Mouse (Mus musculus) small intestine, adult 2 months (tissue): Measurements from ENCODE around the gene Ift80.
A peak's percentile ranks its signal among the peaks of the same experiment; 100 is the strongest.

Experiments used
- CTCF ChIP-seq: fragments of 200-500 bp; IDR thresholded peaks from 2 replicates; pipeline ENCODE4 v1.5.1; 2012; ENCODE audit warnings: low read depth, mild to moderate bottlenecking, control low read depth, inconsistent platforms, low read length, moderate library complexity, mixed read lengths; ENCODE audit not compliant: insufficient replicate concordance, insufficient read length; ENCODE audit errors: extremely low read depth
- POLR2A ChIP-seq: fragments of 200-500 bp; IDR thresholded peaks from 2 replicates; pipeline ENCODE4 v1.6.1; 2012; ENCODE audit warnings: low read depth, mild to moderate bottlenecking, control low read depth, inconsistent platforms, low read length, moderate library complexity

DNA sequence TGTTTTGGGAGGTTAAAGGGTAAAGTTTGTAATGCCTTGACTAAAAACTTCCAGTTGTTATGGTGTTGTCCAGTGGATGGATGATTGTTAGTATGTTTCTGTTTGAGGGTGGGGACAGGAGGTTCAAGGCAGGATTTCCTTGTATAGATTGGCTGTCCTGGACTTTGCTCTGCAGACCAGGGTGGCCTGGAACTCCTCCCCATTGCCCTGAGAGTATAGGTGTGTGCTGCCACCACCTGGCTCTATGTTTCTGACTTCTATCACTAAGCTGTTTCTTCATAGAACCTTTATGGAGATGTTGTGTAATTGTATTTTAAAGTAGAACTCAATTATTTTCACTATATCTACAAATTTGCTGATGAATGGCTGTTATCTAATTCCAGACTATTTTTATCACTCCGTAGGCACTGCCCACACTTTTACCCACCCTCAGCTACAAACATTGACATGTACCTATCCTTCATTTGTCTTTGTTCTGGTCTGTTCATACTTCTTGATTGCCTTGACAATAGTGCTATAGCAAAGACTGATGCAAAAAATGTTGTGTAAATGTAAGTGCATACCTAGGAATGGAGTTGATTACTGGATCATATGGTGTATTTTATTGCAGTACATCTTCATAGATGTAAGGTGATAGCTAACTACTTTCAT is 21.9 kb upstream of the Ift80 start:
- TF ChIP-seq POLR2A, result no peak
- peak; percentile 51; the same call in 1 of the 2 replicates for TF ChIP-seq CTCF
